8 mouse cellular contexts compared by ENCODE assay signal in genomic region chr12:105013065-105013464, GRCm38 (mm10). TPM values are rescaled to one million over a fixed set of nuclear protein-coding genes. Genes with fewer than 3 reads are reported as not detected.
A peak's percentile ranks its signal among the peaks of the same experiment; 100 is the strongest.
DNase-seq lines count a peak whose midpoint lies in the region; ATAC-seq and TF ChIP-seq lines count a peak whose summit lies in the region.

No protein-coding gene starts in this region.

- intact Hi-C loops in heart, postnatal 36 days (cut with DNase I), result no loop called here

- ATAC-seq in forebrain, embryonic 13.5 days, result no peak

- peak overlapping the region; percentile 83 for H3K27ac ChIP-seq in olfactory bulb, adult 2 months (ENCODE audit: insufficient read depth, low read depth, low read length)
- H3K27ac ChIP-seq in forebrain, embryonic 13.5 days, result no peak overlapping the region

- H3K4me3 ChIP-seq in olfactory bulb, adult 2 months (ENCODE audit: insufficient read depth, low read depth, low read length), result peak overlapping the region; percentile 4; the same call in 1 of the 2 replicates
- H3K4me3 ChIP-seq in forebrain, embryonic 13.5 days, result no peak overlapping the region

- peak; percentile 54 for DNase-seq in ovary, adult 18-20 months (ENCODE audit: low spot score)
- DNase-seq in ovary, postnatal 10 days (ENCODE audit: low spot score), result no peak
- DNase-seq in fibroblast of lung, adult 2 months (ENCODE audit: low read depth), result peak; percentile 93
- peak; percentile 72 for DNase-seq in heart, postnatal 36 days
- peak; percentile 74 for DNase-seq in liver
- peak; percentile 83 to 88 for DNase-seq in thymus, postnatal 36 days

- no peak overlapping the region for H3K4me2 ChIP-seq in forebrain, embryonic 13.5 days

- H3K4me1 ChIP-seq in olfactory bulb, adult 2 months (ENCODE audit: control insufficient read depth, insufficient read depth, low read length), result peaks cover 29% of the 10 kb centered on the region
- H3K4me1 ChIP-seq in forebrain, embryonic 13.5 days, result peaks cover 20% of the 10 kb centered on the region

- H3K9ac ChIP-seq in forebrain, embryonic 13.5 days, result no peak overlapping the region

- 7% methylated on average over 17 of the region's 17 CpGs for WGBS in olfactory bulb, adult 2 months
- 66% methylated on average over 17 of the region's 17 CpGs for WGBS in forebrain, embryonic 13.5 days

- peaks cover 35% of the 10 kb centered on the region for H3K27me3 ChIP-seq in forebrain, embryonic 13.5 days

- TF ChIP-seq CTCF in olfactory bulb, adult 2 months (IDR thresholded peaks at IDR 0.05; ENCODE audit: insufficient read depth, low read depth, low read length), result no peak

- H3K36me3 ChIP-seq in forebrain, embryonic 13.5 days (ENCODE audit: poor library complexity, severe bottlenecking), result no peaks in the 10 kb centered on the region

- TF ChIP-seq POLR2A in olfactory bulb, adult 2 months (IDR thresholded peaks at IDR 0.05; ENCODE audit: insufficient read depth, low read depth, low read length), result no peak

- H3K9me3 ChIP-seq in forebrain, embryonic 13.5 days (replicated peaks), result no peaks in the 10 kb centered on the region

RNA-seq across cellular contexts. Expression of gene Syne3, which starts 3.5 kb away (rescaled TPM):
- total RNA-seq in heart, postnatal 36 days (2021), result 1 to 10 TPM; 7.2 to 7.8 TPM
- not detected in 2 replicates for polyA plus RNA-seq in olfactory bulb, adult 2 months (2012; ENCODE audit: insufficient read depth, insufficient read length, low replicate concordance, missing spikeins)
- 0.12 and 0.16 TPM in 2 replicates for polyA plus RNA-seq in forebrain, embryonic 13.5 days (2015; fragmentation: Nextera tagmentation; extraction: Ambion mirVana)

RNA-seq across cellular contexts. Expression of gene Glrx5, which starts 19.4 kb away (rescaled TPM):
- 10 to 100 TPM; 93.2 to 97.0 TPM for total RNA-seq in heart, postnatal 36 days (2021)
- polyA plus RNA-seq in olfactory bulb, adult 2 months (2012; ENCODE audit: insufficient read depth, insufficient read length, low replicate concordance, missing spikeins), result not detected in 2 replicates
- polyA plus RNA-seq in forebrain, embryonic 13.5 days (2015; fragmentation: Nextera tagmentation; extraction: Ambion mirVana), result 140 and 148 TPM in 2 replicates

Comparison
In these comparisons a context has a peak if more than half of its experiments do, and no peak if none do; other contexts are left out.
1. RNA of gene Glrx5, which starts 19.4 kb away (polyA plus RNA-seq): 140 to 148 TPM in forebrain, embryonic 13.5 days; not detected in olfactory bulb, adult 2 months; every median in the first group is over 100 times any median in the second.